Mouse (Mus musculus) heart, adult 8-10 months (tissue): ENCODE measurements around the gene Rnf114. TPM values are rescaled to one million over a fixed set of nuclear protein-coding genes. Genes with fewer than 3 reads are reported as not detected.

Experiments used
- DNase-seq: peaks from one replicate; pipeline ENCODE4 v3.0.0; 2022; ENCODE audit warnings: low spot score
- total RNA-seq, 4 experiments: library from RNA; stranded (reverse); gene quantifications; 2 replicates each; pipeline ENCODE4 v1.2.4; 2022

Rnf114 gene
- total RNA-seq, 4 experiments from 2014 or later: 66.2 to 82.2 (median 75.4) TPM

GRCm38 (mm10) chr2:167539536-167540476, 47.4 kb downstream of the Rnf114 start:
- no peak for DNase-seq

GRCm38 (mm10) chr2:167540477-167541110, 48.1 kb downstream of the Rnf114 start:
- no peak for DNase-seq

- DNase-seq: no peak
Observed at GRCm38 (mm10) chr2:167541324-167541723, 48.9 kb downstream of the Rnf114 start.

GRCm38 (mm10) chr2:167541761-167542160, 49.3 kb downstream of the Rnf114 start:
- DNase-seq: no peak

GRCm38 (mm10) chr2:167542361-167542760, 49.9 kb downstream of the Rnf114 start:
- DNase-seq: no peak

GRCm38 (mm10) chr2:167543121-167544003, 50.9 kb downstream of the Rnf114 start:
- peak; percentile 59 for DNase-seq

GRCm38 (mm10) chr2:167544004-167544356, 51.5 kb downstream of the Rnf114 start:
- DNase-seq: no peak

- DNase-seq: no peak
Observed at GRCm38 (mm10) chr2:167544456-167544855, 52.0 kb downstream of the Rnf114 start.

GRCm38 (mm10) chr2:167546447-167547195, 54.2 kb downstream of the Rnf114 start:
- no peak for DNase-seq

GRCm38 (mm10) chr2:167547444-167547843, 55.0 kb downstream of the Rnf114 start:
- no peak for DNase-seq

- DNase-seq: no peak
Observed at GRCm38 (mm10) chr2:167548961-167549360, 56.5 kb downstream of the Rnf114 start.

- DNase-seq: no peak
Observed at GRCm38 (mm10) chr2:167550341-167550854, 58.0 kb downstream of the Rnf114 start.

- no peak for DNase-seq
Observed at GRCm38 (mm10) chr2:167551342-167551920, 59.0 kb downstream of the Rnf114 start.

GRCm38 (mm10) chr2:167552292-167552691, 59.8 kb downstream of the Rnf114 start:
- DNase-seq: no peak

GRCm38 (mm10) chr2:167552927-167553402, 60.5 kb downstream of the Rnf114 start:
- no peak for DNase-seq

GRCm38 (mm10) chr2:167555766-167556165, 63.3 kb downstream of the Rnf114 start:
- DNase-seq: no peak

- DNase-seq: no peak
Observed at GRCm38 (mm10) chr2:167559413-167559812, 67.0 kb downstream of the Rnf114 start.

- DNase-seq: no peak
Observed at GRCm38 (mm10) chr2:167562101-167562500, 69.7 kb downstream of the Rnf114 start.

- no peak for DNase-seq
Observed at GRCm38 (mm10) chr2:167563035-167563434, 70.6 kb downstream of the Rnf114 start.

GRCm38 (mm10) chr2:167563703-167564102, 71.3 kb downstream of the Rnf114 start:
- DNase-seq: no peak
